Mouse (Mus musculus): ENCODE data around the gene Me3. TPM values are rescaled to one million over a fixed set of nuclear protein-coding genes. Genes with fewer than 3 reads are reported as not detected.

The Me3 gene
- polyA plus RNA-seq, 1 experiment from 2014 or later: 4.3 TPM

- Histone ChIP-seq H3K4me2 (ENCODE audit: low read length) (no peak overlapping the region), H3K36me3 (ENCODE audit: control insufficient read depth, insufficient read depth, low read length) (no peaks in the 10 kb centered on the region), H3K9me3 (ENCODE audit: control insufficient read depth, low read length) (no peaks in the 10 kb centered on the region), H3K4me1 (replicated peaks; ENCODE audit: control insufficient read depth, insufficient read depth, low read length) (no peaks in the 10 kb centered on the region), H3K27me3 (replicated peaks; ENCODE audit: control insufficient read depth, insufficient read depth, low read length) (no peaks in the 10 kb centered on the region), H3K9ac (ENCODE audit: low read length) (no peak overlapping the region), H3K27ac (ENCODE audit: low read depth) (no peak overlapping the region), H3K4me3 (ENCODE audit: low read depth, low read length) (no peak overlapping the region)
- DNase-seq (ENCODE audit: low spot score) (no peak), ATAC-seq (replicated peaks; ENCODE audit: low FRiP score, low TSS enrichment, low read depth) (no peak)
- 80% methylated on average over 4 of the region's 4 CpGs for WGBS
Observed at GRCm38 (mm10) chr7:89623331-89623730, 8.9 kb upstream of the Me3 start.

GRCm38 (mm10) chr7:89627393-89627792 is 4.8 kb upstream of the Me3 start:
- no peak overlapping the region for H3K9ac ChIP-seq (ENCODE audit: low read length)
- no peak for DNase-seq (ENCODE audit: low spot score)

GRCm38 (mm10) chr7:89628006-89628405 is 4.2 kb upstream of the Me3 start:
- Histone ChIP-seq H3K4me3 (ENCODE audit: low read depth, low read length) (no peak overlapping the region), H3K27me3 (replicated peaks; ENCODE audit: control insufficient read depth, insufficient read depth, low read length) (0 out of 2 replicates have a peak, but pooled peaks cover 4% of the 10 kb centered on the region), H3K4me2 (ENCODE audit: low read length) (no peak overlapping the region), H3K27ac (ENCODE audit: low read depth) (no peak overlapping the region), H3K9me3 (ENCODE audit: control insufficient read depth, low read length) (no peaks in the 10 kb centered on the region), H3K4me1 (replicated peaks; ENCODE audit: control insufficient read depth, insufficient read depth, low read length) (no peaks in the 10 kb centered on the region), H3K9ac (ENCODE audit: low read length) (no peak overlapping the region), H3K36me3 (ENCODE audit: control insufficient read depth, insufficient read depth, low read length) (no peaks in the 10 kb centered on the region)
- ATAC-seq (replicated peaks; ENCODE audit: low FRiP score, low TSS enrichment, low read depth): no peak
- no peak for DNase-seq (ENCODE audit: low spot score)
- WGBS: 44% methylated on average over 2 of the region's 2 CpGs

More at GRCm38 (mm10) chr7:89627393-89627792, 4.8 kb upstream of the Me3 start:
- Histone ChIP-seq H3K4me1 (replicated peaks; ENCODE audit: control insufficient read depth, insufficient read depth, low read length) (no peaks in the 10 kb centered on the region), H3K4me2 (ENCODE audit: low read length) (no peak overlapping the region), H3K27ac (ENCODE audit: low read depth) (no peak overlapping the region), H3K36me3 (ENCODE audit: control insufficient read depth, insufficient read depth, low read length) (no peaks in the 10 kb centered on the region), H3K4me3 (ENCODE audit: low read depth, low read length) (no peak overlapping the region), H3K27me3 (replicated peaks; ENCODE audit: control insufficient read depth, insufficient read depth, low read length) (0 out of 2 replicates have a peak, but pooled peaks cover 4% of the 10 kb centered on the region), H3K9me3 (ENCODE audit: control insufficient read depth, low read length) (no peaks in the 10 kb centered on the region)
- no peak for ATAC-seq (replicated peaks; ENCODE audit: low FRiP score, low TSS enrichment, low read depth)

GRCm38 (mm10) chr7:89629006-89629405 is 3.2 kb upstream of the Me3 start:
- Histone ChIP-seq H3K27ac (ENCODE audit: low read depth) (no peak overlapping the region), H3K36me3 (ENCODE audit: control insufficient read depth, insufficient read depth, low read length) (no peaks in the 10 kb centered on the region), H3K4me3 (ENCODE audit: low read depth, low read length) (no peak overlapping the region), H3K27me3 (replicated peaks; ENCODE audit: control insufficient read depth, insufficient read depth, low read length) (0 out of 2 replicates have a peak, but pooled peaks cover 4% of the 10 kb centered on the region), H3K4me1 (replicated peaks; ENCODE audit: control insufficient read depth, insufficient read depth, low read length) (no peaks in the 10 kb centered on the region), H3K4me2 (ENCODE audit: low read length) (no peak overlapping the region), H3K9ac (ENCODE audit: low read length) (no peak overlapping the region), H3K9me3 (ENCODE audit: control insufficient read depth, low read length) (no peaks in the 10 kb centered on the region)
- ATAC-seq (replicated peaks; ENCODE audit: low FRiP score, low TSS enrichment, low read depth) (no peak), DNase-seq (ENCODE audit: low spot score) (no peak)
- 59% methylated on average over 4 of the region's 4 CpGs for WGBS

GRCm38 (mm10) chr7:89629914-89630313 is 2.3 kb upstream of the Me3 start:
- Histone ChIP-seq H3K4me1 (replicated peaks; ENCODE audit: control insufficient read depth, insufficient read depth, low read length) (no peaks in the 10 kb centered on the region), H3K27ac (ENCODE audit: low read depth) (no peak overlapping the region), H3K9ac (ENCODE audit: low read length) (no peak overlapping the region), H3K4me2 (ENCODE audit: low read length) (no peak overlapping the region), H3K36me3 (ENCODE audit: control insufficient read depth, insufficient read depth, low read length) (no peaks in the 10 kb centered on the region), H3K27me3 (replicated peaks; ENCODE audit: control insufficient read depth, insufficient read depth, low read length) (0 out of 2 replicates have a peak, but pooled peaks cover 4% of the 10 kb centered on the region), H3K9me3 (ENCODE audit: control insufficient read depth, low read length) (no peaks in the 10 kb centered on the region), H3K4me3 (ENCODE audit: low read depth, low read length) (no peak overlapping the region)
- 61% methylated on average over 3 of the region's 3 CpGs for WGBS
- DNase-seq (ENCODE audit: low spot score): no peak
- ATAC-seq (replicated peaks; ENCODE audit: low FRiP score, low TSS enrichment, low read depth): no peak

GRCm38 (mm10) chr7:89630796-89631195 is 1.4 kb upstream of the Me3 start:
- H3K27me3 ChIP-seq (replicated peaks; ENCODE audit: control insufficient read depth, insufficient read depth, low read length): 0 out of 2 replicates have a peak, but pooled peaks cover 4% of the 10 kb centered on the region
- no peaks in the 10 kb centered on the region for H3K36me3 ChIP-seq (ENCODE audit: control insufficient read depth, insufficient read depth, low read length)
- H3K9me3 ChIP-seq (ENCODE audit: control insufficient read depth, low read length): no peaks in the 10 kb centered on the region
- WGBS: 56% methylated on average over 3 of the region's 3 CpGs
- no peak for ATAC-seq (replicated peaks; ENCODE audit: low FRiP score, low TSS enrichment, low read depth)
- DNase-seq (ENCODE audit: low spot score): no peak
- no peak overlapping the region for H3K27ac ChIP-seq (ENCODE audit: low read depth)
- no peak overlapping the region for H3K9ac ChIP-seq (ENCODE audit: low read length)
- no peaks in the 10 kb centered on the region for H3K4me1 ChIP-seq (replicated peaks; ENCODE audit: control insufficient read depth, insufficient read depth, low read length)
- H3K4me3 ChIP-seq (ENCODE audit: low read depth, low read length): no peak overlapping the region
- H3K4me2 ChIP-seq (ENCODE audit: low read length): no peak overlapping the region

GRCm38 (mm10) chr7:89640533-89640932 is 8.3 kb downstream of the Me3 start:
- ATAC-seq (replicated peaks; ENCODE audit: low FRiP score, low TSS enrichment, low read depth): no peak

GRCm38 (mm10) chr7:89640944-89641661 is 8.9 kb downstream of the Me3 start:
- Histone ChIP-seq H3K4me3 (ENCODE audit: low read depth, low read length) (no peak overlapping the region), H3K4me1 (replicated peaks; ENCODE audit: control insufficient read depth, insufficient read depth, low read length) (no peaks in the 10 kb centered on the region), H3K27ac (ENCODE audit: low read depth) (no peak overlapping the region), H3K9me3 (ENCODE audit: control insufficient read depth, low read length) (no peaks in the 10 kb centered on the region), H3K36me3 (ENCODE audit: control insufficient read depth, insufficient read depth, low read length) (no peaks in the 10 kb centered on the region), H3K9ac (ENCODE audit: low read length) (no peak overlapping the region), H3K27me3 (replicated peaks; ENCODE audit: control insufficient read depth, insufficient read depth, low read length) (no peaks in the 10 kb centered on the region), H3K4me2 (ENCODE audit: low read length) (no peak overlapping the region)
- DNase-seq (ENCODE audit: low spot score) (no peak), ATAC-seq (replicated peaks; ENCODE audit: low FRiP score, low TSS enrichment, low read depth) (no peak)
- 60% methylated on average over 8 of the region's 8 CpGs for WGBS

More at GRCm38 (mm10) chr7:89640533-89640932, 8.3 kb downstream of the Me3 start:
- Histone ChIP-seq H3K4me1 (replicated peaks; ENCODE audit: control insufficient read depth, insufficient read depth, low read length) (no peaks in the 10 kb centered on the region), H3K27ac (ENCODE audit: low read depth) (no peak overlapping the region), H3K9ac (ENCODE audit: low read length) (no peak overlapping the region), H3K9me3 (ENCODE audit: control insufficient read depth, low read length) (no peaks in the 10 kb centered on the region), H3K36me3 (ENCODE audit: control insufficient read depth, insufficient read depth, low read length) (no peaks in the 10 kb centered on the region), H3K4me3 (ENCODE audit: low read depth, low read length) (no peak overlapping the region), H3K27me3 (replicated peaks; ENCODE audit: control insufficient read depth, insufficient read depth, low read length) (no peaks in the 10 kb centered on the region), H3K4me2 (ENCODE audit: low read length) (no peak overlapping the region)
- no peak for DNase-seq (ENCODE audit: low spot score)
- WGBS: 93% methylated on average over 6 of the region's 6 CpGs

- H3K27me3 ChIP-seq (replicated peaks; ENCODE audit: control insufficient read depth, insufficient read depth, low read length): no peaks in the 10 kb centered on the region
- no peak overlapping the region for H3K9ac ChIP-seq (ENCODE audit: low read length)
- H3K36me3 ChIP-seq (ENCODE audit: control insufficient read depth, insufficient read depth, low read length): no peaks in the 10 kb centered on the region
- WGBS: 71% methylated on average over 3 of the region's 3 CpGs
- H3K4me1 ChIP-seq (replicated peaks; ENCODE audit: control insufficient read depth, insufficient read depth, low read length): no peaks in the 10 kb centered on the region
- 0 out of 2 replicates have a peak, but pooled peaks cover 2% of the 10 kb centered on the region for H3K9me3 ChIP-seq (ENCODE audit: control insufficient read depth, low read length)
- no peak overlapping the region for H3K4me3 ChIP-seq (ENCODE audit: low read depth, low read length)
- no peak for ATAC-seq (replicated peaks; ENCODE audit: low FRiP score, low TSS enrichment, low read depth)
- H3K4me2 ChIP-seq (ENCODE audit: low read length): no peak overlapping the region
- DNase-seq (ENCODE audit: low spot score): no peak
- no peak overlapping the region for H3K27ac ChIP-seq (ENCODE audit: low read depth)
Observed at GRCm38 (mm10) chr7:89645015-89645414, 12.8 kb downstream of the Me3 start.

All from intestine, embryonic 14.5 days (tissue).